Mouse (Mus musculus): ENCODE measurements around the gene 4930548H24Rik. TPM values are rescaled to one million over a fixed set of nuclear protein-coding genes. Genes with fewer than 3 reads are reported as not detected.

Gene 4930548H24Rik
- total RNA-seq, 1 experiment from 2014 or later: not detected

Other genes starting within 250 kb of the 4930548H24Rik start
- gene Nrbp1, start 244.9 kb upstream of the 4930548H24Rik start, total RNA-seq (2021): 79.7 and 87.7 TPM in 2 replicates
- not detected in 2 replicates for gene Gm9970, start 244.5 kb upstream of the 4930548H24Rik start, total RNA-seq (2021)
- gene Krtcap3, start 234.0 kb upstream of the 4930548H24Rik start, total RNA-seq (2021): 2.7 and 4.8 TPM in 2 replicates
- gene Ift172, start 194.6 kb upstream of the 4930548H24Rik start, total RNA-seq (2021): 36.0 and 41.5 TPM in 2 replicates
- 10.9 and 12.2 TPM in 2 replicates for gene Fndc4, start 189.7 kb upstream of the 4930548H24Rik start, total RNA-seq (2021)
- 1.6 and 13.8 TPM in 2 replicates for gene Gckr, start 188.3 kb upstream of the 4930548H24Rik start, total RNA-seq (2021)
- 20.1 and 23.2 TPM in 2 replicates for gene Zfp512, start 33.3 kb upstream of the 4930548H24Rik start, total RNA-seq (2021)
- gene Gpn1, start 9.0 kb downstream of the 4930548H24Rik start, total RNA-seq (2021): 23.0 and 25.8 TPM in 2 replicates
- gene Slc4a1ap, start 41.3 kb downstream of the 4930548H24Rik start, total RNA-seq (2021): 30.1 and 30.4 TPM in 2 replicates
- 18.6 and 20.1 TPM in 2 replicates for gene Supt7l, start 42.1 kb downstream of the 4930548H24Rik start, total RNA-seq (2021)
- gene Mrpl33, start 111.2 kb downstream of the 4930548H24Rik start, total RNA-seq (2021): 300 and 306 TPM in 2 replicates
- 10.2 and 10.3 TPM in 2 replicates for gene Rbks, start 211.9 kb downstream of the 4930548H24Rik start, total RNA-seq (2021)
- 65.4 and 72.3 TPM in 2 replicates for gene Babam2, start 211.9 kb downstream of the 4930548H24Rik start, total RNA-seq (2021)